Mouse (Mus musculus) neural tube, embryonic 15.5 days (tissue): ENCODE measurements around the gene 4933427D14Rik. TPM values are rescaled to one million over a fixed set of nuclear protein-coding genes. Genes with fewer than 3 reads are reported as not detected.
"Not testable (repeated sequence)": the region's sequence is repeated elsewhere in the genome, so short reads cannot be mapped to it uniquely, and the experiment has no call there.

Experiments used
- ATAC-seq: fragments of 200-750 bp; cut with Nextera tagmentation; 2 replicates; pipeline ENCODE4 v1.8.0; 2017; ENCODE audit warnings: mild to moderate bottlenecking, moderate TSS enrichment, moderate library complexity; ENCODE audit not compliant: low FRiP score
- H3K27ac ChIP-seq: fragments of 300-500 bp; sonication (generic); replicated peaks from 2 replicates; pipeline ENCODE4 v1.5.1; 2015; ENCODE audit warnings: mild to moderate bottlenecking, inconsistent platforms
- H3K27me3 ChIP-seq: fragments of 300-500 bp; sonication (generic); replicated peaks from 2 replicates; pipeline ENCODE4 v1.6.1; 2015; ENCODE audit warnings: inconsistent platforms
- H3K36me3 ChIP-seq: fragments of 300-500 bp; sonication (generic); 2 replicates; pipeline ENCODE4 v1.6.1; 2015; ENCODE audit warnings: inconsistent platforms
- H3K4me1 ChIP-seq: fragments of 300-500 bp; sonication (generic); 2 replicates; pipeline ENCODE4 v1.6.1; 2015; ENCODE audit warnings: inconsistent platforms
- H3K4me2 ChIP-seq: fragments of 300-500 bp; sonication (generic); 2 replicates; pipeline ENCODE4 v1.6.1; 2015; ENCODE audit warnings: inconsistent platforms, mild to moderate bottlenecking, moderate library complexity
- H3K4me3 ChIP-seq: fragments of 300-500 bp; sonication (generic); replicated peaks from 2 replicates; pipeline ENCODE4 v1.5.1; 2015; ENCODE audit warnings: mild to moderate bottlenecking, inconsistent platforms
- H3K9ac ChIP-seq: fragments of 300-500 bp; sonication (generic); replicated peaks from 2 replicates; pipeline ENCODE4 v1.6.1; 2015; ENCODE audit warnings: mild to moderate bottlenecking, inconsistent platforms
- H3K9me3 ChIP-seq: fragments of 300-500 bp; sonication (generic); replicated peaks from 2 replicates; pipeline ENCODE4 v1.6.1; 2016; ENCODE audit warnings: inconsistent platforms
- WGBS: fragments of 180-500 bp; shearing (Covaris S2); methylation state at CpG from one replicate; pipeline ENCODE4 v1.1.7; 2015; ENCODE audit warnings: mixed read lengths; 5-methylcytosine and 5-hydroxymethylcytosine counted together
- polyA plus RNA-seq: library from polyadenylated mRNA; unstranded; fragments of >200 nt; fragmentation: Nextera tagmentation; extraction: Ambion mirVana; gene quantifications from 2 replicates; pipeline ENCODE4 v1.2.1, GENCODE M21; 2015

4933427D14Rik gene
- polyA plus RNA-seq, 1 experiment from 2014 or later, result 15.7 TPM

- H3K27me3 ChIP-seq, result no peaks in the 10 kb centered on the region
- no peak for ATAC-seq
- peaks cover 56% of the 10 kb centered on the region for H3K36me3 ChIP-seq
- H3K4me3 ChIP-seq, result no peak overlapping the region
- no peak overlapping the region for H3K9ac ChIP-seq
- H3K27ac ChIP-seq, result no peak overlapping the region
- no peak overlapping the region for H3K4me2 ChIP-seq
- no peaks in the 10 kb centered on the region for H3K4me1 ChIP-seq
- WGBS, result 94% methylated on average over 2 of the region's 2 CpGs
- H3K9me3 ChIP-seq, result no peaks in the 10 kb centered on the region
These were observed 13.0 kb downstream of the 4933427D14Rik start for GRCm38 (mm10) chr11:72194259-72194658.

- Histone ChIP-seq H3K9ac (no peak overlapping the region), H3K4me3 (no peak overlapping the region), H3K4me1 (no peaks in the 10 kb centered on the region), H3K36me3 (peaks cover 57% of the 10 kb centered on the region), H3K9me3 (no peaks in the 10 kb centered on the region), H3K27ac (no peak overlapping the region), H3K4me2 (no peak overlapping the region), H3K27me3 (no peaks in the 10 kb centered on the region)
- ATAC-seq, result no peak
- WGBS, result 64% methylated on average over 1 of the region's 1 CpGs
These were observed 16.4 kb downstream of the 4933427D14Rik start for GRCm38 (mm10) chr11:72190857-72191256.

DNA sequence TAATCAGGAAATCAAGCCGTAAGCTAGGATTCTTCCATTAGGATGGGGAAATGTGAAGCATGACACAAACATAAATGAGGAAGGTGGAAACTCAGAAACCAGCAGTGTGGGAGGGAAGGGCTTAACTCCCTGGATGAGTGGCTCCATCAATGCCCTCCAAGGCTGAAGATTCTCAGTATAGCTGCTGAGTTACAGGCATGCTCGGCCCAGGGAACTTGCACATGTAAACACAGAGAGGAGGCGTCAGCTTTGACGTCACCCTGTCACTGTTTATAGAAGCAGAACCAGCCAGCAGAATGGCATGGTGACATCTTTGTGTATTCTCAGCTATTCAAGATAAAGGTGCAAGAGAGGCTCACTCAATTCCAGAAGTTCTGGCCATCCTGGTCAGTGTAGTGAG is 23.0 kb downstream of the 4933427D14Rik start:
- no peaks in the 10 kb centered on the region for H3K4me1 ChIP-seq
- H3K9ac ChIP-seq, result no peak overlapping the region
- peaks cover 51% of the 10 kb centered on the region for H3K36me3 ChIP-seq
- no peaks in the 10 kb centered on the region for H3K27me3 ChIP-seq
- WGBS, result 95% methylated on average over 4 of the region's 4 CpGs
- no peak for ATAC-seq
- no peak overlapping the region for H3K4me2 ChIP-seq
- H3K4me3 ChIP-seq, result no peak overlapping the region
- no peak overlapping the region for H3K27ac ChIP-seq
- no peaks in the 10 kb centered on the region for H3K9me3 ChIP-seq

- Histone ChIP-seq H3K4me1 (no peaks in the 10 kb centered on the region), H3K27me3 (no peaks in the 10 kb centered on the region), H3K9ac (no peak overlapping the region), H3K4me2 (no peak overlapping the region), H3K36me3 (peaks cover 51% of the 10 kb centered on the region), H3K27ac (no peak overlapping the region), H3K9me3 (no peaks in the 10 kb centered on the region), H3K4me3 (no peak overlapping the region)
- 81% methylated on average over 4 of the region's 4 CpGs for WGBS
- no peak for ATAC-seq
These were observed 26.1 kb downstream of the 4933427D14Rik start for GRCm38 (mm10) chr11:72181136-72181535.

DNA sequence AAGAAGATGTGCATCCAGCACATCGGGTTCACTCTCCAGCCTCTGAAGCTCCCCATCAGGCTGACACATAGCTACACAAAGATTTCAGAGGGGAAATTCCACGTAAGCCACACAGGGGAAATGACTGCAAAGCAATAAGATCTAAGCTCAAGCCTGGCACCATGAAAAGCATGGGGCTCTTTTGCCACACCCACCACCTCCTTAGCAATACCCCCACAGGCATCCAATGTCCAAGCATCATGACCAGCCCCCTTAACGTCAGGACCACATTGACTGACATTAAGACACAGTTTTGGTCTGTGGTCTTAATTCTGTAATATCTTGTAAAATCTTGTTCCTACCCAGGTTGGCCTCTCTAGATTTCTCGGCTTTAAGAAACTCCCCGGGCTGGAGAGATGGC is 26.7 kb downstream of the 4933427D14Rik start:
- H3K9ac ChIP-seq, result no peak overlapping the region
- H3K9me3 ChIP-seq, result no peaks in the 10 kb centered on the region
- no peak overlapping the region for H3K27ac ChIP-seq
- H3K27me3 ChIP-seq, result no peaks in the 10 kb centered on the region
- no peaks in the 10 kb centered on the region for H3K4me1 ChIP-seq
- 90% methylated on average over 5 of the region's 5 CpGs for WGBS
- peaks cover 48% of the 10 kb centered on the region for H3K36me3 ChIP-seq
- no peak overlapping the region for H3K4me3 ChIP-seq
- no peak for ATAC-seq
- H3K4me2 ChIP-seq, result no peak overlapping the region

DNA sequence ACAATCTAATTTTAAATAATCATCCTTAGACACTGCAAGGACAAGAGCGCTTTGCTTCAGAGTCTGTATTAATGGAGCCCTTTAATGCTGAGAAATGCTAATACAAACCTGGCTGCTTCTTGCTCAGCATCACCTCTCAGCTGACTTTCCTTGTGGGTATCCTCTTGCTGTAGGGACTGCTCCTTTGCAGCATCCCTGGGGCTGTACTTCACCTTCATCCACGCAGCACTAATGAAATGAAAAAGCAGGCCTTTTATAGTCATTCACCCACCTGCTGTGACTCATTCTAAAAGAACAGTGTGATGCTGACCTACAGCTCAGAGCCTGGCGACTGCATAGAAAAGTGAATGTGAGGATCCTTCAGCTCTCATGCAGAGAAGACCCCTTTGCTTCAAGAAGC is 30.7 kb downstream of the 4933427D14Rik start:
- Histone ChIP-seq H3K27ac (no peak overlapping the region), H3K4me3 (no peak overlapping the region), H3K27me3 (no peaks in the 10 kb centered on the region), H3K9me3 (no peaks in the 10 kb centered on the region), H3K9ac (no peak overlapping the region), H3K4me1 (no peaks in the 10 kb centered on the region), H3K4me2 (no peak overlapping the region), H3K36me3 (peaks cover 71% of the 10 kb centered on the region)
- 26% methylated on average over 3 of the region's 3 CpGs for WGBS
- no peak for ATAC-seq

- Histone ChIP-seq H3K9ac (no peak overlapping the region), H3K27me3 (no peaks in the 10 kb centered on the region), H3K9me3 (no peaks in the 10 kb centered on the region), H3K4me1 (no peaks in the 10 kb centered on the region), H3K27ac (no peak overlapping the region), H3K4me3 (no peak overlapping the region), H3K4me2 (no peak overlapping the region), H3K36me3 (peaks cover 67% of the 10 kb centered on the region)
- no peak for ATAC-seq
- 57% methylated on average over 5 of the region's 5 CpGs for WGBS
These were observed 31.3 kb downstream of the 4933427D14Rik start for GRCm38 (mm10) chr11:72175966-72176365.

- Histone ChIP-seq H3K27ac (no peak overlapping the region), H3K9ac (no peak overlapping the region), H3K9me3 (no peaks in the 10 kb centered on the region), H3K36me3 (peaks cover 74% of the 10 kb centered on the region), H3K27me3 (no peaks in the 10 kb centered on the region), H3K4me3 (no peak overlapping the region), H3K4me1 (no peaks in the 10 kb centered on the region), H3K4me2 (no peak overlapping the region)
- 89% methylated on average over 6 of the region's 6 CpGs for WGBS
- no peak for ATAC-seq
These were observed 32.5 kb downstream of the 4933427D14Rik start for GRCm38 (mm10) chr11:72174721-72175120.

DNA sequence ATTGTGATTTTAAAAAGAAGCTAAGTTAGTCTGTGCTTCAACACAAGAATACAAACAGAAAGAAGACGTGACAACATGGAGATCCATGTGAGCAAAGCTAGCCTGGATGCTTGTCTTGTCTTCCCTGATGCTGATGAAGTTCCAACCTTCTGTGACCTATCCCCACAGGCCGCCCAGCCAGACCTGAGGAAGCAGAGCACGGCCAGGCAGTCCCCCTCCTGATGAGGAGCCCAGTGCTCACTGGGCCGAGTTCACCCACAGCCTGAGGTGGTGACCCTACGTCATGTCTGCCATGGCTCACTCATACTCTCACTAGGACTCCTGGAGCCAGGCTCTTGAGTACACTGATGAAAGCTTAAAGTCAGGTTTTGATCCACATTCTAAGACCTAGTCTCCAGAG is 33.8 kb downstream of the 4933427D14Rik start:
- Histone ChIP-seq H3K27me3 (no peaks in the 10 kb centered on the region), H3K4me1 (no peaks in the 10 kb centered on the region), H3K27ac (no peak overlapping the region), H3K9me3 (no peaks in the 10 kb centered on the region), H3K9ac (no peak overlapping the region), H3K4me3 (no peak overlapping the region), H3K36me3 (peaks cover 77% of the 10 kb centered on the region), H3K4me2 (no peak overlapping the region)
- WGBS, result 89% methylated on average over 5 of the region's 5 CpGs
- no peak for ATAC-seq

- H3K27me3 ChIP-seq, H3K9me3 ChIP-seq, H3K9ac ChIP-seq, ATAC-seq, H3K4me1 ChIP-seq, H3K4me2 ChIP-seq, H3K27ac ChIP-seq, H3K4me3 ChIP-seq: not testable (repeated sequence)
- WGBS, result 42% methylated on average over 4 of the region's 4 CpGs
- peaks cover 74% of the 10 kb centered on the region for H3K36me3 ChIP-seq
These were observed 35.4 kb downstream of the 4933427D14Rik start for GRCm38 (mm10) chr11:72171906-72172305.

DNA sequence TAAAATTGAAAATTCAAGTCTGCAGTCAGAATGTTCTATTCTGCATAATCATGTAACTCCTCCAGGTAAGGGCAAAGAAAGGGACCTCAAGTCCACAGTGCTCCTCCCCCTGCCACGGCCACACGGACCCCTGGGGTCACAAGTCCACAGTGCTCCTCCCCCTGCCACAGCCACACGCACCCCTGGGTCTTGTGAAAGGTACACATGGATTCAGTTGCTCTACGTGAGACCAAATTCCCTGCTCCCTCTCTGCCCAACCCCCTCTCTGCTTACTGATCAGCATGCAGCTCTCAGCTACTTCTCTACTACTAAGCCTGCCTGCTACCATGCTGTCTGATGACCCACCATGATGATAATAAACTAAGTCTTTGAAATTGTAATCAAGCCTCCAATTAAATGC is 37.4 kb downstream of the 4933427D14Rik start:
- H3K27ac ChIP-seq, result no peak overlapping the region
- no peak overlapping the region for H3K4me2 ChIP-seq
- 93% methylated on average over 4 of the region's 4 CpGs for WGBS
- ATAC-seq, result no peak
- H3K36me3 ChIP-seq, result peaks cover 80% of the 10 kb centered on the region
- H3K4me3 ChIP-seq, result no peak overlapping the region
- H3K27me3 ChIP-seq, result no peaks in the 10 kb centered on the region
- H3K4me1 ChIP-seq, result no peaks in the 10 kb centered on the region
- H3K9ac ChIP-seq, result no peak overlapping the region
- no peaks in the 10 kb centered on the region for H3K9me3 ChIP-seq

DNA sequence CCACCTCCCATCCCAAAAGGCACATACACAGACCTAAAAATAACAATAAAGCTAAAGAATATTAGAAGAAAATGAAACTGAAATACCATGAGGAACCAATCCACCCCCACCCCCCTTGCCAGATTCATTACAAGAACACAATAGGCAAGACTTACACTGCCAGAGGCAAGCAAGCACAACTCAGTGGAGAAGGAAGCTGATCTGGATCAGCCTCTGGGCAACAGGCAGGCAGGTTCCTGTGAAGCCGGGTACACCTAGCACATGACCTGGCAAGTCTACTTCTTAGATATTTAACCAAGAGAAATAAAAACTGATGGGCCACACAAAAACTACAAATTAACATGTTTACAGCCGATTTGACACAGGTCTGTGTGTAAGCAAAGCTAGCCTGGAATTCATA is 44.1 kb downstream of the 4933427D14Rik start:
- Histone ChIP-seq H3K4me2 (no peak overlapping the region), H3K9ac (no peak overlapping the region), H3K4me1 (no peaks in the 10 kb centered on the region), H3K9me3 (no peaks in the 10 kb centered on the region), H3K36me3 (peaks cover 70% of the 10 kb centered on the region), H3K4me3 (no peak overlapping the region), H3K27ac (no peak overlapping the region), H3K27me3 (no peaks in the 10 kb centered on the region)
- 94% methylated on average over 2 of the region's 2 CpGs for WGBS
- no peak for ATAC-seq

DNA sequence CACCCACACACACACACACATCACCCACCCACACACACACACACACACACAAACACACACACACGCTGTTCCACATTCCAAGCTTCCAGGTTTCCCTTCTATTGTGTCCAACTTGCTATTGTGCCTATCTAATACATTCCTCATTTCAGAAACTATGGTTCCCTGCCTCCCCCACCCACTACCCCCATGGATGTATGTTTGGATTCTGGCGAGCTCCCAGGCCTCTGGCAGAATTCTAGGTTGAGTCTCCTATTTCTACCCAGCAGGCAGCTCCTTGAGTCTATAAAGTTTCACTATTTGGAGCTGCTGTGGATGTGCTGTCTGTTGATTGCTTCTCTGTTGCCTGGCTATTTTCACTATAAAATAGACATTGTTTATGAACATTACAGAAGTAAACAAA is 50.6 kb downstream of the 4933427D14Rik start:
- no peak for ATAC-seq
- no peak overlapping the region for H3K4me2 ChIP-seq
- peaks cover 63% of the 10 kb centered on the region for H3K36me3 ChIP-seq
- 69% methylated on average over 2 of the region's 2 CpGs for WGBS
- H3K27me3 ChIP-seq, result no peaks in the 10 kb centered on the region
- H3K4me3 ChIP-seq, result no peak overlapping the region
- no peaks in the 10 kb centered on the region for H3K9me3 ChIP-seq
- H3K4me1 ChIP-seq, result 0 out of 2 replicates have a peak, but pooled peaks cover 3% of the 10 kb centered on the region
- no peak overlapping the region for H3K9ac ChIP-seq
- H3K27ac ChIP-seq, result no peak overlapping the region
